Mouse (Mus musculus) bone marrow, adult 2 months (tissue): ENCODE measurements around the gene Man1c1. TPM values are rescaled to one million over a fixed set of nuclear protein-coding genes. Genes with fewer than 3 reads are reported as not detected.

Experiments used
- H3K27ac ChIP-seq: fragments of 200-500 bp; 2 replicates; pipeline ENCODE4 v1.5.1; 2012; ENCODE audit warnings: low read depth, mild to moderate bottlenecking, control low read depth, inconsistent platforms, low read length; ENCODE audit not compliant: control insufficient read depth, poor library complexity, insufficient read depth
- H3K4me1 ChIP-seq: fragments of 200-500 bp; 2 replicates; pipeline ENCODE4 v1.6.1; 2011; ENCODE audit warnings: low read length; ENCODE audit not compliant: control insufficient read depth, insufficient read depth
- H3K4me3 ChIP-seq: fragments of 200-500 bp; replicated peaks from 2 replicates; pipeline ENCODE3; 2011; ENCODE audit warnings: mild to moderate bottlenecking, low read depth, low read length, control low read depth; ENCODE audit not compliant: control insufficient read depth
- CTCF ChIP-seq: fragments of 200-500 bp; IDR thresholded peaks from 2 replicates; pipeline ENCODE4 v1.5.1; 2011; ENCODE audit warnings: low read length, control low read depth; ENCODE audit not compliant: control insufficient read depth, insufficient read depth
- POLR2A ChIP-seq: fragments of 200-500 bp; IDR thresholded peaks from 2 replicates; pipeline ENCODE4 v1.6.1; 2011; ENCODE audit warnings: low read depth, mild to moderate bottlenecking, control low read depth, low read length, borderline replicate concordance; ENCODE audit not compliant: control insufficient read depth
- WGBS: fragments of 180-500 bp; shearing (Covaris S2); methylation state at CpG from one replicate; pipeline ENCODE4 v1.1.7; 2018; 5-methylcytosine and 5-hydroxymethylcytosine counted together
- polyA plus RNA-seq: library from polyadenylated mRNA; stranded (reverse); fragments of >200 nt; gene quantifications from 2 replicates; pipeline ENCODE4 v1.2.4, GENCODE M21; 2011; ENCODE audit warnings: low replicate concordance; ENCODE audit not compliant: missing spikeins, insufficient read depth, insufficient read length

Gene Man1c1
- polyA plus RNA-seq, 1 experiment: 7.3 TPM

GRCm38 (mm10) chr4:134619489-134619870, 84.6 kb downstream of the Man1c1 start:
- no peak overlapping the region for H3K4me3 ChIP-seq
- TF ChIP-seq POLR2A: no peak
- TF ChIP-seq CTCF: no peak
- peak overlapping the region; percentile 53 for H3K27ac ChIP-seq
- 86% methylated on average over 10 of the region's 10 CpGs for WGBS
- H3K4me1 ChIP-seq: peaks cover 3% of the 10 kb centered on the region

GRCm38 (mm10) chr4:134618810-134619488, 85.1 kb downstream of the Man1c1 start:
- TF ChIP-seq POLR2A (no peak), CTCF (no peak)
- H3K27ac ChIP-seq: peak overlapping the region; percentile 61
- H3K4me3 ChIP-seq: no peak overlapping the region
- peaks cover 3% of the 10 kb centered on the region for H3K4me1 ChIP-seq
- WGBS: 26% methylated on average over 13 of the region's 13 CpGs

- peaks cover 3% of the 10 kb centered on the region for H3K4me1 ChIP-seq
- WGBS: 85% methylated on average over 4 of the region's 4 CpGs
- H3K27ac ChIP-seq: no peak overlapping the region
- no peak overlapping the region for H3K4me3 ChIP-seq
- TF ChIP-seq POLR2A: no peak
- TF ChIP-seq CTCF: no peak
Measured at GRCm38 (mm10) chr4:134617779-134618178, 86.3 kb downstream of the Man1c1 start.

GRCm38 (mm10) chr4:134615929-134616625, 88.0 kb downstream of the Man1c1 start:
- H3K4me1 ChIP-seq: peaks cover 3% of the 10 kb centered on the region
- 84% methylated on average over 15 of the region's 15 CpGs for WGBS
- no peak overlapping the region for H3K4me3 ChIP-seq
- no peak overlapping the region for H3K27ac ChIP-seq
- TF ChIP-seq POLR2A (no peak), CTCF (no peak)

- WGBS: 69% methylated on average over 16 of the region's 16 CpGs
- TF ChIP-seq POLR2A: no peak
- TF ChIP-seq CTCF: no peak
- H3K4me3 ChIP-seq: no peak overlapping the region
Measured at GRCm38 (mm10) chr4:134612070-134612667, 91.9 kb downstream of the Man1c1 start.

GRCm38 (mm10) chr4:134610616-134611015, 93.5 kb downstream of the Man1c1 start:
- TF ChIP-seq CTCF (no peak), POLR2A (no peak)
- Histone ChIP-seq H3K4me1 (no peaks in the 10 kb centered on the region; the same call in 1 of the 2 replicates), H3K4me3 (no peak overlapping the region), H3K27ac (no peak overlapping the region)
- 86% methylated on average over 3 of the region's 3 CpGs for WGBS

More at GRCm38 (mm10) chr4:134612070-134612667, 91.9 kb downstream of the Man1c1 start:
- H3K27ac ChIP-seq: no peak overlapping the region
- peaks cover 2% of the 10 kb centered on the region; the same call in 1 of the 2 replicates for H3K4me1 ChIP-seq

- TF ChIP-seq CTCF: no peak
- TF ChIP-seq POLR2A: no peak
- no peaks in the 10 kb centered on the region; the same call in 1 of the 2 replicates for H3K4me1 ChIP-seq
- no peak overlapping the region for H3K27ac ChIP-seq
- 29% methylated on average over 5 of the region's 5 CpGs for WGBS
- H3K4me3 ChIP-seq: no peak overlapping the region
Measured at GRCm38 (mm10) chr4:134607679-134608078, 96.4 kb downstream of the Man1c1 start.

GRCm38 (mm10) chr4:134606054-134606453, 98.0 kb downstream of the Man1c1 start:
- H3K4me1 ChIP-seq: peaks cover 6% of the 10 kb centered on the region; the same call in 1 of the 2 replicates
- TF ChIP-seq POLR2A (no peak), CTCF (no peak)
- 46% methylated on average over 5 of the region's 5 CpGs for WGBS
- no peak overlapping the region for H3K27ac ChIP-seq
- H3K4me3 ChIP-seq: no peak overlapping the region
